Mouse (Mus musculus): ENCODE measurements around the gene Mtmr6.

- TF ChIP-seq CTCF (IDR thresholded peaks at IDR 0.05; ENCODE audit: control insufficient read depth, insufficient read depth, insufficient replicate concordance, low read depth, low read length) (no peak), POLR2A (IDR thresholded peaks at IDR 0.05; ENCODE audit: control insufficient read depth, low read depth, low read length) (no peak)
Observed at GRCm38 (mm10) chr14:60319231-60319630, 54.2 kb downstream of the Mtmr6 start.
